Mouse (Mus musculus): ENCODE measurements at regions not wholly inside any gene's neighbourhood (a gene's known extent, or its start where the extent isn't known, plus 50 kb on each side); places are given as distances from the start of the nearest gene placed in this dataset.
A peak's percentile ranks its signal among the peaks of the same experiment; 100 is the strongest.

DNA sequence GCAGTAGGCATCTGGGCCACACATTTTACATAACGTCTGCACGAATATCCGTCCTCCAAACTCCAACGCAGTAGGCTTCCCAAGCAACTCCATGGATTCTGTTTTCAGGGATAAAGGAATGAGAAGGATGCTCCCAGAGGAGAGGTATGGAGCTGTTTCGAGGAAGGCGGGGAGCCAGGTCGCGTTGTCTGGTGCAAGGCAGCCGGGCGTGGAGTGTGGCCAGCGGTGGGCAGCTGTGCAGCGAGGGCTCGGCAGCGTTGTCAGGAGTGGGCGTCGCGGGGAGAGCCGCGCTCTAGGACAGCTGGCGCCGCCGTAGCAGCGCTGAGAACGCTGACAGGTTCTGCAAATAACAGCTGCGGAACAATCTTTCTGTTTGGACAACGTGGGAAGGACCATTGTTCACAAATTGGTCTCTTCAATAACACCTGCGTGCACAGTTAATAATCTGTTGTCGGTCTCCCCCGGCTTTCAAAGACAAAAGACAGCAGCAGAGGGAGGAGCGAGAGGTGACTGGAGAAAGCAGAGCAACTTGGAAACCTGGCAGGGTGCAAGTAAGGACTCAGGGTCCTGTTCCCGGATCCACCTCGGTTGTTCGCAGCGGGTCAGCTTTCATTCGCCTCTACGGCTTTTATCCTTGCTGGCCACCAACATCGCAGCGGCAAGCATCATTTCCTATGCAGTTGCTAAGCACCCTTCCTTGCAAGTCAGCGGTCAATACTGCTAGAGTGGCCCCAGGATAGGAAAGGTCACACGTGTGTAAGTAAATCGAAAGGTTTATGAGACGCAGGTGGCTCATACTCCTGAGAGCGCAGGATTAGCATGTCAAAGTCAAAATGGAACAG lies 83.0 kb upstream of the Dlx2 start:
- peak overlapping the region; percentile 16 for H3K9ac ChIP-seq (ENCODE audit: low read depth, low read length)
- WGBS: under 1% methylated on average over 43 of the region's 43 CpGs
- H3K4me2 ChIP-seq (replicated peaks; ENCODE audit: low read depth, low read length): peak overlapping the region; percentile 72
- ATAC-seq (ENCODE audit: low FRiP score): peak; percentile 72
- H3K4me3 ChIP-seq (ENCODE audit: low read depth, low read length): peak overlapping the region; percentile 34
- no peaks in the 10 kb centered on the region for H3K9me3 ChIP-seq (ENCODE audit: control insufficient read depth, low read length)
- H3K4me1 ChIP-seq (replicated peaks; ENCODE audit: control insufficient read depth, insufficient read depth, low read length): peaks cover 6% of the 10 kb centered on the region
- no peaks in the 10 kb centered on the region for H3K36me3 ChIP-seq (ENCODE audit: control insufficient read depth, insufficient read depth, low read length)
- DNase-seq (ENCODE audit: low spot score): peak; percentile 69
- H3K27ac ChIP-seq (ENCODE audit: low read depth, low read length): peak overlapping the region; percentile 5
- no peaks in the 10 kb centered on the region; the same call in 1 of the 2 replicates for H3K27me3 ChIP-seq (ENCODE audit: control insufficient read depth, insufficient read depth, low read length)

DNA sequence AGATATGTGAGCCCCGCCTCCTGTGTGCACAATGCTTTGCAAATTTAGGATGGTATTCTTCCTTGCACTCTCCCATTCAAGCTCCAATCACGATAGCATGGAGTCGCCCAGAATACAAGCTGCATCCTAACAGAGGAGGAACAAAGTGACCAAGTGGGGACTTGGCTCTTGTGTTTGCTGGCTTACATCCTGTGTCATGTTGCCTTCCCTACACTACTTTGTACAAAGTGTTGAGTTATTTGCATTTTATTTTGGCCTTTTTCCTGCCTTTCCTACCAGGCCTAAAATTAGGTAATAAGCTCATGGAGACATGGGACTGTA lies 83.5 kb upstream of the Dlx2 start:
- H3K4me2 ChIP-seq (replicated peaks; ENCODE audit: low read depth, low read length): peak overlapping the region; percentile 72
- no peak overlapping the region for H3K27ac ChIP-seq (ENCODE audit: low read depth, low read length)
- H3K4me1 ChIP-seq (replicated peaks; ENCODE audit: control insufficient read depth, insufficient read depth, low read length): peaks cover 6% of the 10 kb centered on the region
- no peaks in the 10 kb centered on the region; the same call in 1 of the 2 replicates for H3K27me3 ChIP-seq (ENCODE audit: control insufficient read depth, insufficient read depth, low read length)
- WGBS: 1% methylated on average over 3 of the region's 3 CpGs
- H3K9ac ChIP-seq (ENCODE audit: low read depth, low read length): no peak overlapping the region
- no peak for DNase-seq (ENCODE audit: low spot score)
- H3K9me3 ChIP-seq (ENCODE audit: control insufficient read depth, low read length): no peaks in the 10 kb centered on the region
- no peak for ATAC-seq (ENCODE audit: low FRiP score)
- peak overlapping the region; percentile 34 for H3K4me3 ChIP-seq (ENCODE audit: low read depth, low read length)
- H3K36me3 ChIP-seq (ENCODE audit: control insufficient read depth, insufficient read depth, low read length): no peaks in the 10 kb centered on the region

DNA sequence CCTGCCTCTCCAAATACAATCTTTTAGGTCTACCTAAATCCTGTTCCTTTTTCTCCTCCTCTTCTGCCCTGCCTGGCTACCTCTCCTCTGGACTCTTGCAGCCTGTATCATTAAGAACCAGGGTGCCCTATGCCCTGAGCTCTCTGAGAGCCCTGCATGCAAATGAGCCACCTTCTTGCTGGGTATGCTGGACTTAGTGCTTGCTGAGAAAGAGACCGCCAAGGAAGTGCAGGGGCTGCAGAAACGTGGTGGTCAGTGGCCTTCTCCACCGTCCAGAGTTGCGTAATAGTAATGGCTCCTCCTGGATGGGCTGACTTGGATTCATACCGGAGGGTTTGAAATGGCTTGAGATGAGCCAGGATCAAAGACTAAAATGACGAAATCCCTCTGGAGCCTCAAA lies 86.9 kb upstream of the Dlx2 start:
- DNase-seq (ENCODE audit: low spot score): no peak
- Histone ChIP-seq H3K27me3 (ENCODE audit: control insufficient read depth, insufficient read depth, low read length) (no peaks in the 10 kb centered on the region; the same call in 1 of the 2 replicates), H3K36me3 (ENCODE audit: control insufficient read depth, insufficient read depth, low read length) (no peaks in the 10 kb centered on the region), H3K27ac (ENCODE audit: low read depth, low read length) (no peak overlapping the region), H3K9ac (ENCODE audit: low read depth, low read length) (no peak overlapping the region), H3K4me1 (replicated peaks; ENCODE audit: control insufficient read depth, insufficient read depth, low read length) (peaks cover 3% of the 10 kb centered on the region; the same call in 1 of the 2 replicates), H3K9me3 (ENCODE audit: control insufficient read depth, low read length) (no peaks in the 10 kb centered on the region), H3K4me2 (replicated peaks; ENCODE audit: low read depth, low read length) (no peak overlapping the region), H3K4me3 (ENCODE audit: low read depth, low read length) (no peak overlapping the region)
- WGBS: 73% methylated on average over 6 of the region's 6 CpGs
- no peak for ATAC-seq (ENCODE audit: low FRiP score)

DNA sequence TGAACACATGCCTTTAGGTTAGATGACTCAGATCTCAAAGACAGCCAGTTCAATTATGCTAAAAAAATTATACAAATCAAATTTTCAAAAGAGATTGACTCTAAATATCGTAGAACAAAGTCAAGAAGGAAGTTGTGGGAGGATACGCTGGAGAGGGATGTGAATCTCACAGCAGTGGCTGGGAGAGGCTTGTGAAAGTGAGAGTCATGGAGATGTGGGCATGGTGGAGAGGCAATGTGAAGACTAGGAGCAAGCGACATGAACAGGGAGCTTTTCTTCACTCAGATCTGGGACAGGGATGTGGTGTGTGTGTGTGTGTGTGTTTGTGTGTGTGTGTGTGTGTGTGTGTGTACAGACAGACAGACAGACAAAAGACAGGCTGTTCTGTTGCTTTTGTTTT lies 87.9 kb upstream of the Dlx2 start:
- Histone ChIP-seq H3K27ac (ENCODE audit: low read depth, low read length) (no peak overlapping the region), H3K36me3 (ENCODE audit: control insufficient read depth, insufficient read depth, low read length) (no peaks in the 10 kb centered on the region), H3K4me1 (replicated peaks; ENCODE audit: control insufficient read depth, insufficient read depth, low read length) (0 out of 2 replicates have a peak, but pooled peaks cover 3% of the 10 kb centered on the region), H3K9ac (ENCODE audit: low read depth, low read length) (no peak overlapping the region), H3K4me3 (ENCODE audit: low read depth, low read length) (no peak overlapping the region), H3K27me3 (ENCODE audit: control insufficient read depth, insufficient read depth, low read length) (no peaks in the 10 kb centered on the region), H3K9me3 (ENCODE audit: control insufficient read depth, low read length) (no peaks in the 10 kb centered on the region), H3K4me2 (replicated peaks; ENCODE audit: low read depth, low read length) (no peak overlapping the region)
- DNase-seq (ENCODE audit: low spot score) (no peak), ATAC-seq (ENCODE audit: low FRiP score) (no peak)
- 71% methylated on average over 3 of the region's 3 CpGs for WGBS

DNA sequence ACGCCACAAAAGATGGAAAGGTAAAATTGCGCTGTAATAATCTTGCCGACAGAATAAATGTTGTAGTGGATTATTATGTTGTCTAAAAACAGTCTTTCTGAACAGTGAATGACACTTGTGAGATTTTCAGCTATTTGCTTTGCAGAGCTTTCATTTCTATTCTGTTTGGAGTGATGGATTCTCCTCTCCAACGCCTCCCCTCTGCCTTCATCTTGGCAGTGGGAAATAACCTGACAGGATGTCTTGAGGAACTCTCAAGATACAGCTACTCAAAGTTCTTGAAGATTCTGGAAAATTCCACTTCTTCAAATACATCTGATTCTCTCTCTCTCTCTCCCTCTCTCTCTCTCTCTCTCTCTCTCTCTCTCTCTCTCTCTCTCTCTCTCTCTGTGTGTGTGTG lies 89.6 kb upstream of the Dlx2 start:
- Histone ChIP-seq H3K36me3 (ENCODE audit: control insufficient read depth, insufficient read depth, low read length) (no peaks in the 10 kb centered on the region), H3K4me1 (replicated peaks; ENCODE audit: control insufficient read depth, insufficient read depth, low read length) (no peaks in the 10 kb centered on the region), H3K4me2 (replicated peaks; ENCODE audit: low read depth, low read length) (no peak overlapping the region), H3K27ac (ENCODE audit: low read depth, low read length) (no peak overlapping the region), H3K27me3 (ENCODE audit: control insufficient read depth, insufficient read depth, low read length) (no peaks in the 10 kb centered on the region), H3K9ac (ENCODE audit: low read depth, low read length) (no peak overlapping the region), H3K4me3 (ENCODE audit: low read depth, low read length) (no peak overlapping the region), H3K9me3 (ENCODE audit: control insufficient read depth, low read length) (no peaks in the 10 kb centered on the region)
- DNase-seq (ENCODE audit: low spot score): no peak
- WGBS: 86% methylated on average over 4 of the region's 4 CpGs
- no peak for ATAC-seq (ENCODE audit: low FRiP score)

DNA sequence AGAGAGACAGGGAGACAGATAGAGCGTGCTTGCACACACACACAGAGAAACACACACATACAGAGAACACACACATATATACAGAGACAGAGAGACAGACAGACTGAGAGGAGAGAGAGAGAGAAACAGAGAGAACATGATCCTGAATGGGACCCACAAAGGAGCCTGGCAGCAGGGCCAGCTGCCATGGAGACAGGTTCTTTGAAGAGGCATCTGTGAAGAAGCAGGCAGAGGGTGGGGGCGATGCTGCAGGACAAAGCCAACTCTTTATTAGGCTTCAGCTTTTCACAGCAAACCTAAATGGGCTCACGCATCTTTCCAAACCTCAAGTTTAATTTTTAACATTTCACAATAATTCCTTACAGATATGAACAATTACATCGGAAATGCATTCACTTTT lies 90.0 kb upstream of the Dlx2 start:
- H3K27ac ChIP-seq (ENCODE audit: low read depth, low read length): no peak overlapping the region
- H3K4me3 ChIP-seq (ENCODE audit: low read depth, low read length): no peak overlapping the region
- H3K4me2 ChIP-seq (replicated peaks; ENCODE audit: low read depth, low read length): no peak overlapping the region
- no peaks in the 10 kb centered on the region for H3K4me1 ChIP-seq (replicated peaks; ENCODE audit: control insufficient read depth, insufficient read depth, low read length)
- 44% methylated on average over 4 of the region's 4 CpGs for WGBS
- ATAC-seq (ENCODE audit: low FRiP score) (peak; percentile 76; the same call in 1 of the 2 replicates), DNase-seq (ENCODE audit: low spot score) (peak; percentile 76)
- no peaks in the 10 kb centered on the region for H3K27me3 ChIP-seq (ENCODE audit: control insufficient read depth, insufficient read depth, low read length)
- no peaks in the 10 kb centered on the region for H3K9me3 ChIP-seq (ENCODE audit: control insufficient read depth, low read length)
- H3K9ac ChIP-seq (ENCODE audit: low read depth, low read length): no peak overlapping the region
- no peaks in the 10 kb centered on the region for H3K36me3 ChIP-seq (ENCODE audit: control insufficient read depth, insufficient read depth, low read length)

DNA sequence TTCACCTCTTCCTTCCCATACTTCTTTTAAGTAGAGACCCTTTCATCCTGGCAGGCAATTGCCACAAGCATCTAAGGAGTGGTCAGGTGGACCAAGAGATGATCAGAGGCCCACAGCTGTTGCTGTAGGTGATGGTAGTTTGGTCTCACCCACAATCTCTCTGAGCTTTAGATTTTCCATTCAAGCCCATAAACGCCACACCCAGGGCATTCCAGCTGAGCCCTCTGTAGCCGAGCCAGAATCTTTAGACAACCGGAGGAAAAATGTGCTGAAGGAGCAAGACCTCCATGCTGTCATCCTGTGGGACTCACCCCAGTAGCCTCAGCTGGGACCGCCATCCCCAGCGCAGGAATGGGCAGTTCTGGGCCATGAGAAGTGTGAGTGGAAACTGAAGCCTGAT lies 93.7 kb upstream of the Dlx2 start:
- H3K4me3 ChIP-seq (ENCODE audit: low read depth, low read length): no peak overlapping the region
- H3K36me3 ChIP-seq (ENCODE audit: control insufficient read depth, insufficient read depth, low read length): no peaks in the 10 kb centered on the region
- WGBS: 91% methylated on average over 5 of the region's 5 CpGs
- no peaks in the 10 kb centered on the region for H3K9me3 ChIP-seq (ENCODE audit: control insufficient read depth, low read length)
- H3K27me3 ChIP-seq (ENCODE audit: control insufficient read depth, insufficient read depth, low read length): no peaks in the 10 kb centered on the region
- no peak overlapping the region for H3K27ac ChIP-seq (ENCODE audit: low read depth, low read length)
- no peak for DNase-seq (ENCODE audit: low spot score)
- H3K4me2 ChIP-seq (replicated peaks; ENCODE audit: low read depth, low read length): no peak overlapping the region
- no peak overlapping the region for H3K9ac ChIP-seq (ENCODE audit: low read depth, low read length)
- no peaks in the 10 kb centered on the region for H3K4me1 ChIP-seq (replicated peaks; ENCODE audit: control insufficient read depth, insufficient read depth, low read length)
- no peak for ATAC-seq (ENCODE audit: low FRiP score)

DNA sequence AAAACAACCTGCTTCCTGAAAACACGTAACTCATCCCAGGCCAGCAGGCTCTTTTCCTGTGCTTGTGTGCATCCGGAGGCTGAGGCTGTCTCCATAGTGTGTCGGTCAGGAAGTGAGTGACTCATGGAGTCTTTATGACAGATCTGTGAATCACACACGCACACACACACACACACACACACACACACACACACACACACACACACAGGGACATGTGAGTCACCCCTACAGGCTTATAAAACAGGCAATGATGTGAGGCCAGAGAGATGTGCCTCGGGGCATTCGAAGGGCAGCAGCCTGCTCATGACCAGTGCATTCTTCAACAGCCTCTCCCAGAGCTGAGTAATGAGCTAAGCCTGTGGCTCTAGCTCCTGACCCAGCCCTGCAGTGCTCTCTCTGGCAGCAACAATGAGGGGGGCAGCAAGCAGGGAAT lies 97.5 kb upstream of the Dlx2 start:
- H3K27ac ChIP-seq (ENCODE audit: low read depth, low read length): no peak overlapping the region
- ATAC-seq (ENCODE audit: low FRiP score) (no peak), DNase-seq (ENCODE audit: low spot score) (peak; percentile 32)
- H3K9ac ChIP-seq (ENCODE audit: low read depth, low read length): no peak overlapping the region
- no peaks in the 10 kb centered on the region for H3K27me3 ChIP-seq (ENCODE audit: control insufficient read depth, insufficient read depth, low read length)
- no peaks in the 10 kb centered on the region for H3K4me1 ChIP-seq (replicated peaks; ENCODE audit: control insufficient read depth, insufficient read depth, low read length)
- H3K4me3 ChIP-seq (ENCODE audit: low read depth, low read length): no peak overlapping the region
- no peaks in the 10 kb centered on the region for H3K9me3 ChIP-seq (ENCODE audit: control insufficient read depth, low read length)
- no peak overlapping the region for H3K4me2 ChIP-seq (replicated peaks; ENCODE audit: low read depth, low read length)
- H3K36me3 ChIP-seq (ENCODE audit: control insufficient read depth, insufficient read depth, low read length): no peaks in the 10 kb centered on the region
- WGBS: 64% methylated on average over 6 of the region's 6 CpGs

DNA sequence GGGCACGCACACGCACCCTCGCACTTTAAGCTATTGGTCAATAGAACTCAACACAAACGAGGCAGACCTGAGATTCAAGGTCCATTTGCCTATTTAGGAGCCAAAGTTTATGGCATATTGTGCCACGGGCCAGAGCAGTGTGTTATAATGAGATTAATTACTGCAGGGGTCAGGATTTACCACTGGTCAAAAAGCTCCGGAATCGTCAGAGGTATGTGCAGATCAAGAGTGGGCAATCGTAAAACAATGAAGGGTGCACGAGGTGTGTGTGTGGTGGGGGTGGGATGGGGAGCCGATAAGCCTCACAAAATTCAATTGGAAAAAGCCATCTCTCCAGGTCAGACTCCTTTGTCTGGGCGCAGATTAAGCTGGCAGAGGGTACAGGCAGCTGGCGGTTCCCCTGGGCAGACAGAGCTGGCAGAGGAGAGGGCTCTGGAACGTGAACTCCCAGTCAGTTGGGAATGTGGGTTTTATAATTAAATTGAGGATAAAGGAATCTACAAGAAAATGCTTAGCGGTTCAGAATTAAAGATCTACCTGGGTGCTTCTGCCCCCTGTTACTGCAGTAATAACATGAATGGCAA lies 97.4 kb upstream of the Itga6 start:
- DNase-seq (ENCODE audit: low spot score): no peak
- Histone ChIP-seq H3K4me1 (replicated peaks; ENCODE audit: control insufficient read depth, insufficient read depth, low read length) (0 out of 2 replicates have a peak, but pooled peaks cover 4% of the 10 kb centered on the region), H3K9ac (ENCODE audit: low read depth, low read length) (no peak overlapping the region), H3K4me2 (replicated peaks; ENCODE audit: low read depth, low read length) (no peak overlapping the region), H3K27me3 (ENCODE audit: control insufficient read depth, insufficient read depth, low read length) (no peaks in the 10 kb centered on the region), H3K36me3 (ENCODE audit: control insufficient read depth, insufficient read depth, low read length) (no peaks in the 10 kb centered on the region), H3K27ac (ENCODE audit: low read depth, low read length) (no peak overlapping the region), H3K4me3 (ENCODE audit: low read depth, low read length) (no peak overlapping the region), H3K9me3 (ENCODE audit: control insufficient read depth, low read length) (no peaks in the 10 kb centered on the region)
- WGBS: 83% methylated on average over 14 of the region's 14 CpGs
- no peak for ATAC-seq (ENCODE audit: low FRiP score)

All from hindbrain, embryonic 11.5 days (tissue).